Comparison of ENCODE assay signal across 20 mouse cellular contexts in genomic region chr7:19466602-19467145, GRCm38 (mm10). TPM values are rescaled to one million over a fixed set of nuclear protein-coding genes. Genes with fewer than 3 reads are reported as not detected.
DNase-seq lines count a peak whose midpoint lies in the region; ATAC-seq and TF ChIP-seq lines count a peak whose summit lies in the region.
"Had no signal": no experiment of that assay in that cellular context is flagged by ENCODE, and none has a peak within 500 bp of the region (broad histone marks: within the 10 kb centered on the region; RNA-seq: fewer than 3 reads in every experiment).

No protein-coding gene starts in this region.

- no peak overlapping the region for H3K4me2 ChIP-seq in heart, postnatal 0 days (ENCODE audit: low read depth, low read length)
- H3K4me2 ChIP-seq in lung, postnatal 0 days (replicated peaks; ENCODE audit: low read depth, low read length): no peak overlapping the region
- no peak overlapping the region for H3K4me2 ChIP-seq in liver, embryonic 11.5 days
- H3K4me2 ChIP-seq: hindbrain, embryonic 15.5 days; midbrain, embryonic 15.5 days had no signal

- H3K27ac ChIP-seq in heart, postnatal 0 days (ENCODE audit: low read depth): no peak overlapping the region
- 0 out of 2 replicates have a peak overlapping the region, but pooled peaks have one; percentile 20 for H3K27ac ChIP-seq in lung, postnatal 0 days (ENCODE audit: low read length)
- peak overlapping the region; percentile 5; the same call in 1 of the 2 replicates for H3K27ac ChIP-seq in liver, embryonic 11.5 days (ENCODE audit: low read depth, low read length)
- H3K27ac ChIP-seq: hindbrain, embryonic 15.5 days; layer of hippocampus, adult 2 months; macrophage; midbrain, embryonic 15.5 days had no signal

- no peaks in the 10 kb centered on the region for H3K36me3 ChIP-seq in heart, postnatal 0 days (replicated peaks; ENCODE audit: control insufficient read depth, insufficient read depth, low read length)
- no peaks in the 10 kb centered on the region for H3K36me3 ChIP-seq in lung, postnatal 0 days (ENCODE audit: insufficient read depth, low read length)
- H3K36me3 ChIP-seq in liver, embryonic 11.5 days (ENCODE audit: control insufficient read depth, insufficient read depth, low read length): no peaks in the 10 kb centered on the region
- H3K36me3 ChIP-seq: hindbrain, embryonic 15.5 days; midbrain, embryonic 15.5 days had no signal

- 46% methylated on average over 5 of the region's 5 CpGs for WGBS in heart, postnatal 0 days
- WGBS in lung, postnatal 0 days: 38% methylated on average over 5 of the region's 5 CpGs
- 59% methylated on average over 5 of the region's 5 CpGs for WGBS in liver, embryonic 11.5 days

- H3K9ac ChIP-seq in heart, postnatal 0 days (replicated peaks; ENCODE audit: low read depth, low read length): no peak overlapping the region
- H3K9ac ChIP-seq in lung, postnatal 0 days (replicated peaks; ENCODE audit: low read depth): no peak overlapping the region
- H3K9ac ChIP-seq in liver, embryonic 11.5 days (ENCODE audit: low read depth, low read length): no peak overlapping the region
- H3K9ac ChIP-seq: hindbrain, embryonic 15.5 days; midbrain, embryonic 15.5 days had no signal

- 0 out of 2 replicates have a peak, but pooled peaks have one; percentile 8 for ATAC-seq in heart, postnatal 0 days (ENCODE audit: insufficient read depth, low read depth)
- ATAC-seq in lung, postnatal 0 days: peak; percentile 61
- ATAC-seq in liver, embryonic 11.5 days (replicated peaks; ENCODE audit: low FRiP score): no peak
- ATAC-seq: activated CD4-positive, CD25-positive, alpha-beta regulatory T cell, adult 4 months; intestine, embryonic 16.5 days; midbrain, embryonic 15.5 days; Patski had no signal

- peaks cover 42% of the 10 kb centered on the region for H3K27me3 ChIP-seq in heart, postnatal 0 days (ENCODE audit: control insufficient read depth, insufficient read depth, low read length)
- H3K27me3 ChIP-seq in lung, postnatal 0 days (replicated peaks; ENCODE audit: insufficient read depth, low read length): peaks cover 13% of the 10 kb centered on the region; the same call in 1 of the 2 replicates
- H3K27me3 ChIP-seq in liver, embryonic 11.5 days (replicated peaks; ENCODE audit: control insufficient read depth, insufficient read depth, low read length): peaks cover 15% of the 10 kb centered on the region

- no peak for TF ChIP-seq EP300 in heart, postnatal 0 days (IDR thresholded peaks at IDR 0.05; ENCODE audit: low read depth)
- peak; percentile 49; the same call in 1 of the 2 replicates for TF ChIP-seq EP300 in lung, postnatal 0 days (IDR thresholded peaks at IDR 0.05)

- DNase-seq in heart, postnatal 0 days (ENCODE audit: low spot score): no peak
- DNase-seq in heart, adult 9 months (ENCODE audit: low spot score in 2 of 2): no peak
- peak; percentile 23 for DNase-seq in lung, postnatal 0 days (ENCODE audit: low spot score)
- DNase-seq in lung, postnatal 4 days: no peak
- DNase-seq in liver, embryonic 11.5 days (ENCODE audit: low spot score): no peak
- no peak for DNase-seq in gastrocnemius, postnatal 36 days
- no peak for DNase-seq in left cerebral cortex, postnatal 25 days (ENCODE audit: low spot score in 2 of 2)
- DNase-seq: cerebellum, postnatal 10 days; heart, adult 18-20 months; heart, postnatal 10 days; right cerebral cortex, adult 18-20 months; thymus, postnatal 4 days had no signal

- H3K4me1 ChIP-seq in heart, postnatal 0 days (ENCODE audit: control insufficient read depth, insufficient read depth): no peaks in the 10 kb centered on the region
- no peaks in the 10 kb centered on the region for H3K4me1 ChIP-seq in lung, postnatal 0 days (ENCODE audit: insufficient read depth, low read depth, low read length)
- peaks cover 26% of the 10 kb centered on the region for H3K4me1 ChIP-seq in liver, embryonic 11.5 days (replicated peaks; ENCODE audit: control insufficient read depth, insufficient read depth, low read length)
- H3K4me1 ChIP-seq: hindbrain, embryonic 15.5 days had no signal

- no peak overlapping the region for H3K4me3 ChIP-seq in heart, postnatal 0 days (ENCODE audit: low read depth, low read length)
- H3K4me3 ChIP-seq in lung, postnatal 0 days (ENCODE audit: low read depth, low read length): no peak overlapping the region
- H3K4me3 ChIP-seq in liver, embryonic 11.5 days (ENCODE audit: low read depth, low read length): no peak overlapping the region
- H3K4me3 ChIP-seq: hindbrain, embryonic 15.5 days; layer of hippocampus, adult 2 months; midbrain, embryonic 15.5 days had no signal

- intact Hi-C loops in gastrocnemius, postnatal 36 days (cut with DNase I): no loop called here
- intact Hi-C loops in left cerebral cortex, postnatal 25 days (cut with DNase I): no loop called here

- no peak for TF ChIP-seq CTCF in heart, postnatal 0 days (IDR thresholded peaks at IDR 0.05; ENCODE audit: low read depth)
- no peak for TF ChIP-seq CTCF in lung, postnatal 0 days (IDR thresholded peaks at IDR 0.05)

- no peaks in the 10 kb centered on the region for H3K9me3 ChIP-seq in heart, postnatal 0 days (replicated peaks; ENCODE audit: control insufficient read depth, low read length)
- no peaks in the 10 kb centered on the region for H3K9me3 ChIP-seq in lung, postnatal 0 days (ENCODE audit: low read length)
- H3K9me3 ChIP-seq in liver, embryonic 11.5 days (ENCODE audit: control insufficient read depth, low read length): no peaks in the 10 kb centered on the region
- H3K9me3 ChIP-seq: hindbrain, embryonic 15.5 days; midbrain, embryonic 15.5 days had no signal

RNA-seq across cellular contexts. Expression of gene Exoc3l2, which starts 3.5 kb away (rescaled TPM):
- total RNA-seq in heart, postnatal 0 days (2014; rRNA removed; ENCODE audit: low replicate concordance): 1.9 and 3.5 TPM in 2 replicates
- 0.49 and 0.62 TPM in 2 replicates for polyA plus RNA-seq in heart, postnatal 0 days (2015; fragmentation: Nextera tagmentation; extraction: Ambion mirVana)
- polyA plus RNA-seq in lung, postnatal 0 days (2015; fragmentation: Nextera tagmentation; extraction: Ambion mirVana): 1.1 and 1.4 TPM in 2 replicates
- 4.3 and 5.6 TPM in 2 replicates for polyA plus RNA-seq in liver, embryonic 11.5 days (2014; fragmentation: Nextera tagmentation; extraction: Ambion mirVana)
- under 1 TPM; 0.51 to 0.72 TPM for total RNA-seq in gastrocnemius, postnatal 36 days (2021)
- total RNA-seq in left cerebral cortex, postnatal 25 days (2021): under 1 TPM; 0.18 to 0.64 TPM
- polyA plus RNA-seq: activated CD4-positive, CD25-positive, alpha-beta regulatory T cell, adult 4 months; macrophage; Patski had no signal

RNA-seq across cellular contexts. Expression of gene Mark4, which starts 8.1 kb away (rescaled TPM):
- 16.0 and 26.4 TPM in 2 replicates for total RNA-seq in heart, postnatal 0 days (2014; rRNA removed; ENCODE audit: low replicate concordance)
- 5.5 and 5.6 TPM in 2 replicates for polyA plus RNA-seq in heart, postnatal 0 days (2015; fragmentation: Nextera tagmentation; extraction: Ambion mirVana)
- polyA plus RNA-seq in lung, postnatal 0 days (2015; fragmentation: Nextera tagmentation; extraction: Ambion mirVana): 7.4 and 7.9 TPM in 2 replicates
- 6.7 and 7.7 TPM in 2 replicates for polyA plus RNA-seq in liver, embryonic 11.5 days (2014; fragmentation: Nextera tagmentation; extraction: Ambion mirVana)
- 10 to 100 TPM; 14.9 to 15.5 TPM for total RNA-seq in gastrocnemius, postnatal 36 days (2021)
- 10 to 100 TPM; 76.2 to 78.6 TPM for total RNA-seq in left cerebral cortex, postnatal 25 days (2021)

RNA-seq across cellular contexts. Expression of gene Bloc1s3, which starts 41.5 kb away (rescaled TPM):
- 9.3 and 11.9 TPM in 2 replicates for total RNA-seq in heart, postnatal 0 days (2014; rRNA removed; ENCODE audit: low replicate concordance)
- polyA plus RNA-seq in heart, postnatal 0 days (2015; fragmentation: Nextera tagmentation; extraction: Ambion mirVana): 1.2 TPM in 2 replicates
- 2.6 and 3.0 TPM in 2 replicates for polyA plus RNA-seq in lung, postnatal 0 days (2015; fragmentation: Nextera tagmentation; extraction: Ambion mirVana)
- polyA plus RNA-seq in liver, embryonic 11.5 days (2014; fragmentation: Nextera tagmentation; extraction: Ambion mirVana): 2.0 and 2.1 TPM in 2 replicates
- total RNA-seq in gastrocnemius, postnatal 36 days (2021): 1 to 10 TPM; 1.5 to 1.7 TPM
- total RNA-seq in left cerebral cortex, postnatal 25 days (2021): 1 to 10 TPM; 6.7 to 7.4 TPM

RNA-seq across cellular contexts. Expression of gene Trappc6a, which starts 41.5 kb away (rescaled TPM):
- total RNA-seq in heart, postnatal 0 days (2014; rRNA removed; ENCODE audit: low replicate concordance): 65.1 and 84.9 TPM in 2 replicates
- polyA plus RNA-seq in heart, postnatal 0 days (2015; fragmentation: Nextera tagmentation; extraction: Ambion mirVana): 79.5 and 83.3 TPM in 2 replicates
- 85.5 and 91.9 TPM in 2 replicates for polyA plus RNA-seq in lung, postnatal 0 days (2015; fragmentation: Nextera tagmentation; extraction: Ambion mirVana)
- polyA plus RNA-seq in liver, embryonic 11.5 days (2014; fragmentation: Nextera tagmentation; extraction: Ambion mirVana): 97.4 and 108 TPM in 2 replicates
- 1 to 10 TPM; 6.4 to 8.8 TPM for total RNA-seq in gastrocnemius, postnatal 36 days (2021)
- 10 to 100 TPM; 18.4 to 18.8 TPM for total RNA-seq in left cerebral cortex, postnatal 25 days (2021)

RNA-seq across cellular contexts. Expression of gene Nkpd1, which starts 51.0 kb away (rescaled TPM):
- total RNA-seq in heart, postnatal 0 days (2014; rRNA removed; ENCODE audit: low replicate concordance): not detected in 2 replicates
- polyA plus RNA-seq in heart, postnatal 0 days (2015; fragmentation: Nextera tagmentation; extraction: Ambion mirVana): not detected in 2 replicates
- 0.05 and 0.15 TPM in 2 replicates for polyA plus RNA-seq in lung, postnatal 0 days (2015; fragmentation: Nextera tagmentation; extraction: Ambion mirVana)
- not detected in 2 replicates for polyA plus RNA-seq in liver, embryonic 11.5 days (2014; fragmentation: Nextera tagmentation; extraction: Ambion mirVana)
- not detected for total RNA-seq in gastrocnemius, postnatal 36 days (2021)
- total RNA-seq in left cerebral cortex, postnatal 25 days (2021): under 1 TPM; 0.64 to 0.87 TPM
- total RNA-seq: gastrocnemius, adult 8-10 months; heart, postnatal 10 days had no signal
- polyA plus RNA-seq: activated CD4-positive, CD25-positive, alpha-beta regulatory T cell, adult 4 months; macrophage had no signal
